Mouse (Mus musculus) megakaryocyte, embryonic 14.5 days (primary cell): Measurements from ENCODE around the gene 1110017D15Rik.

Experiments used
- FLI1 ChIP-seq: IDR thresholded peaks from 2 replicates; pipeline ENCODE4 v1.6.1; 2012; ENCODE audit warnings: low read length, inconsistent platforms, mixed read lengths
- GATA1 ChIP-seq: IDR thresholded peaks from 3 replicates; pipeline ENCODE4 v1.6.1; 2012; ENCODE audit warnings: mixed read lengths, low read length, inconsistent platforms, borderline replicate concordance

- TF ChIP-seq GATA1 (no peak), FLI1 (no peak)
These were observed 47.9 kb downstream of the 1110017D15Rik start for GRCm38 (mm10) chr4:41469199-41469598.
